Mouse (Mus musculus): Measurements from ENCODE around the gene Asb8. TPM values are rescaled to one million over a fixed set of nuclear protein-coding genes. Genes with fewer than 3 reads are reported as not detected.

The Asb8 gene
- polyA plus RNA-seq, 1 experiment from 2014 or later, result 47.6 TPM

GRCm38 (mm10) chr15:98153625-98154024, 11.8 kb downstream of the Asb8 start:
- H3K36me3 ChIP-seq (ENCODE audit: control insufficient read depth, insufficient read depth, low read length), result no peaks in the 10 kb centered on the region
- no peak overlapping the region for H3K27ac ChIP-seq (ENCODE audit: low read depth, low read length)
- WGBS, result 43% methylated on average over 3 of the region's 3 CpGs
- no peaks in the 10 kb centered on the region for H3K27me3 ChIP-seq (ENCODE audit: control insufficient read depth, insufficient read depth, low read length)
- no peak overlapping the region for H3K4me2 ChIP-seq (replicated peaks; ENCODE audit: low read depth, low read length)
- no peaks in the 10 kb centered on the region for H3K9me3 ChIP-seq (ENCODE audit: control insufficient read depth, low read length)
- no peaks in the 10 kb centered on the region for H3K4me1 ChIP-seq (replicated peaks; ENCODE audit: control insufficient read depth, insufficient read depth, low read length)
- no peak overlapping the region for H3K4me3 ChIP-seq (ENCODE audit: low read depth, low read length)
- DNase-seq (ENCODE audit: low spot score) (peak; percentile 54), ATAC-seq (ENCODE audit: low FRiP score) (no peak)
- no peak overlapping the region for H3K9ac ChIP-seq (ENCODE audit: low read depth, low read length)

GRCm38 (mm10) chr15:98152916-98153315, 12.5 kb downstream of the Asb8 start:
- ATAC-seq (ENCODE audit: low FRiP score), result no peak
- H3K9me3 ChIP-seq (ENCODE audit: control insufficient read depth, low read length), result no peaks in the 10 kb centered on the region
- H3K36me3 ChIP-seq (ENCODE audit: control insufficient read depth, insufficient read depth, low read length), result no peaks in the 10 kb centered on the region
- no peak overlapping the region for H3K9ac ChIP-seq (ENCODE audit: low read depth, low read length)
- WGBS, result 73% methylated on average over 7 of the region's 7 CpGs
- H3K4me3 ChIP-seq (ENCODE audit: low read depth, low read length), result no peak overlapping the region
- H3K4me2 ChIP-seq (replicated peaks; ENCODE audit: low read depth, low read length), result no peak overlapping the region
- H3K4me1 ChIP-seq (replicated peaks; ENCODE audit: control insufficient read depth, insufficient read depth, low read length), result no peaks in the 10 kb centered on the region
- no peak overlapping the region for H3K27ac ChIP-seq (ENCODE audit: low read depth, low read length)
- no peaks in the 10 kb centered on the region for H3K27me3 ChIP-seq (ENCODE audit: control insufficient read depth, insufficient read depth, low read length)
- no peak for DNase-seq (ENCODE audit: low spot score)

GRCm38 (mm10) chr15:98149166-98149602, 16.2 kb downstream of the Asb8 start:
- no peak overlapping the region for H3K9ac ChIP-seq (ENCODE audit: low read depth, low read length)
- no peaks in the 10 kb centered on the region for H3K9me3 ChIP-seq (ENCODE audit: control insufficient read depth, low read length)
- no peaks in the 10 kb centered on the region; the same call in 1 of the 2 replicates for H3K4me1 ChIP-seq (replicated peaks; ENCODE audit: control insufficient read depth, insufficient read depth, low read length)
- no peak overlapping the region for H3K4me3 ChIP-seq (ENCODE audit: low read depth, low read length)
- no peaks in the 10 kb centered on the region for H3K36me3 ChIP-seq (ENCODE audit: control insufficient read depth, insufficient read depth, low read length)
- H3K27ac ChIP-seq (ENCODE audit: low read depth, low read length), result no peak overlapping the region
- 82% methylated on average over 10 of the region's 10 CpGs for WGBS
- no peak overlapping the region for H3K4me2 ChIP-seq (replicated peaks; ENCODE audit: low read depth, low read length)
- ATAC-seq (ENCODE audit: low FRiP score), result no peak
- DNase-seq (ENCODE audit: low spot score), result no peak
- H3K27me3 ChIP-seq (ENCODE audit: control insufficient read depth, insufficient read depth, low read length), result no peaks in the 10 kb centered on the region

GRCm38 (mm10) chr15:98148356-98148755, 17.1 kb downstream of the Asb8 start:
- WGBS, result 79% methylated on average over 3 of the region's 3 CpGs
- no peak for DNase-seq (ENCODE audit: low spot score)
- no peak overlapping the region for H3K4me2 ChIP-seq (replicated peaks; ENCODE audit: low read depth, low read length)

GRCm38 (mm10) chr15:98145559-98146181, 19.8 kb downstream of the Asb8 start:
- Histone ChIP-seq H3K4me1 (replicated peaks; ENCODE audit: control insufficient read depth, insufficient read depth, low read length) (no peaks in the 10 kb centered on the region; the same call in 1 of the 2 replicates), H3K27ac (ENCODE audit: low read depth, low read length) (peak overlapping the region; percentile 72), H3K36me3 (ENCODE audit: control insufficient read depth, insufficient read depth, low read length) (no peaks in the 10 kb centered on the region), H3K4me2 (replicated peaks; ENCODE audit: low read depth, low read length) (peak overlapping the region; percentile 94), H3K27me3 (ENCODE audit: control insufficient read depth, insufficient read depth, low read length) (no peaks in the 10 kb centered on the region), H3K4me3 (ENCODE audit: low read depth, low read length) (peak overlapping the region; percentile 96), H3K9ac (ENCODE audit: low read depth, low read length) (peak overlapping the region; percentile 92), H3K9me3 (ENCODE audit: control insufficient read depth, low read length) (no peaks in the 10 kb centered on the region)
- ATAC-seq (ENCODE audit: low FRiP score) (peak; percentile 98), DNase-seq (ENCODE audit: low spot score) (peak; percentile 96)
- WGBS, result 2% methylated on average over 38 of the region's 38 CpGs

More at GRCm38 (mm10) chr15:98148356-98148755, 17.1 kb downstream of the Asb8 start:
- H3K27ac ChIP-seq (ENCODE audit: low read depth, low read length), result no peak overlapping the region
- H3K4me1 ChIP-seq (replicated peaks; ENCODE audit: control insufficient read depth, insufficient read depth, low read length), result no peaks in the 10 kb centered on the region; the same call in 1 of the 2 replicates
- ATAC-seq (ENCODE audit: low FRiP score), result no peak
- H3K36me3 ChIP-seq (ENCODE audit: control insufficient read depth, insufficient read depth, low read length), result no peaks in the 10 kb centered on the region
- H3K4me3 ChIP-seq (ENCODE audit: low read depth, low read length), result no peak overlapping the region
- no peaks in the 10 kb centered on the region for H3K27me3 ChIP-seq (ENCODE audit: control insufficient read depth, insufficient read depth, low read length)
- H3K9me3 ChIP-seq (ENCODE audit: control insufficient read depth, low read length), result no peaks in the 10 kb centered on the region
- no peak overlapping the region for H3K9ac ChIP-seq (ENCODE audit: low read depth, low read length)

- peak; percentile 69 for ATAC-seq (ENCODE audit: low FRiP score)
- peak overlapping the region; percentile 72 for H3K27ac ChIP-seq (ENCODE audit: low read depth, low read length)
Observed at GRCm38 (mm10) chr15:98144861-98145507, 20.4 kb downstream of the Asb8 start.

GRCm38 (mm10) chr15:98142515-98142914, 22.9 kb downstream of the Asb8 start:
- no peaks in the 10 kb centered on the region; the same call in 1 of the 2 replicates for H3K4me1 ChIP-seq (replicated peaks; ENCODE audit: control insufficient read depth, insufficient read depth, low read length)
- H3K4me3 ChIP-seq (ENCODE audit: low read depth, low read length), result no peak overlapping the region
- H3K9ac ChIP-seq (ENCODE audit: low read depth, low read length), result no peak overlapping the region
- ATAC-seq (ENCODE audit: low FRiP score) (no peak), DNase-seq (ENCODE audit: low spot score) (no peak)
- H3K36me3 ChIP-seq (ENCODE audit: control insufficient read depth, insufficient read depth, low read length), result no peaks in the 10 kb centered on the region
- no peaks in the 10 kb centered on the region for H3K27me3 ChIP-seq (ENCODE audit: control insufficient read depth, insufficient read depth, low read length)
- 83% methylated on average over 9 of the region's 10 CpGs for WGBS
- no peak overlapping the region for H3K27ac ChIP-seq (ENCODE audit: low read depth, low read length)
- no peaks in the 10 kb centered on the region for H3K9me3 ChIP-seq (ENCODE audit: control insufficient read depth, low read length)
- no peak overlapping the region for H3K4me2 ChIP-seq (replicated peaks; ENCODE audit: low read depth, low read length)

More at GRCm38 (mm10) chr15:98144861-98145507, 20.4 kb downstream of the Asb8 start:
- H3K9me3 ChIP-seq (ENCODE audit: control insufficient read depth, low read length), result no peaks in the 10 kb centered on the region
- DNase-seq (ENCODE audit: low spot score), result peak; percentile 33
- peak overlapping the region; percentile 96 for H3K4me3 ChIP-seq (ENCODE audit: low read depth, low read length)
- no peaks in the 10 kb centered on the region; the same call in 1 of the 2 replicates for H3K4me1 ChIP-seq (replicated peaks; ENCODE audit: control insufficient read depth, insufficient read depth, low read length)
- H3K27me3 ChIP-seq (ENCODE audit: control insufficient read depth, insufficient read depth, low read length), result no peaks in the 10 kb centered on the region
- under 1% methylated on average over 36 of the region's 36 CpGs for WGBS
- H3K4me2 ChIP-seq (replicated peaks; ENCODE audit: low read depth, low read length), result peak overlapping the region; percentile 94
- peak overlapping the region; percentile 92 for H3K9ac ChIP-seq (ENCODE audit: low read depth, low read length)
- H3K36me3 ChIP-seq (ENCODE audit: control insufficient read depth, insufficient read depth, low read length), result no peaks in the 10 kb centered on the region

- DNase-seq (ENCODE audit: low spot score) (no peak), ATAC-seq (ENCODE audit: low FRiP score) (no peak)
- Histone ChIP-seq H3K4me1 (replicated peaks; ENCODE audit: control insufficient read depth, insufficient read depth, low read length) (no peaks in the 10 kb centered on the region; the same call in 1 of the 2 replicates), H3K4me2 (replicated peaks; ENCODE audit: low read depth, low read length) (no peak overlapping the region), H3K27me3 (ENCODE audit: control insufficient read depth, insufficient read depth, low read length) (no peaks in the 10 kb centered on the region), H3K36me3 (ENCODE audit: control insufficient read depth, insufficient read depth, low read length) (no peaks in the 10 kb centered on the region; the same call in 1 of the 2 replicates), H3K27ac (ENCODE audit: low read depth, low read length) (no peak overlapping the region), H3K9ac (ENCODE audit: low read depth, low read length) (no peak overlapping the region), H3K4me3 (ENCODE audit: low read depth, low read length) (no peak overlapping the region), H3K9me3 (ENCODE audit: control insufficient read depth, low read length) (no peaks in the 10 kb centered on the region)
- 91% methylated on average over 5 of the region's 5 CpGs for WGBS
Observed at GRCm38 (mm10) chr15:98140809-98141208, 24.6 kb downstream of the Asb8 start.
